Mouse (Mus musculus): Measurements from ENCODE around the gene Lcn11. TPM values are rescaled to one million over a fixed set of nuclear protein-coding genes. Genes with fewer than 3 reads are reported as not detected.

The Lcn11 gene
- not detected for polyA plus RNA-seq (2014; fragmentation: Illumina TruSeq; extraction: RNeasy Lipid Tissue Mini Kit (QIAGEN cat#74804); ENCODE audit: low replicate concordance)

GRCm38 (mm10) chr2:25776717-25777116 is at the start of gene Lcn11:
Gene Lcn11, plus strand, starts transcription at chr2:25777017.

GRCm38 (mm10) chr2:25736709-25737108 is 40.1 kb upstream of the Lcn11 start, which contains the start of gene Obp2b:
Gene Obp2b, plus strand, starts transcription at chr2:25737009.

GRCm38 (mm10) chr2:25765269-25765668 is 11.5 kb upstream of the Lcn11 start, which contains the start of gene Lcn3:
Gene Lcn3, plus strand, starts transcription at chr2:25765569.

GRCm38 (mm10) chr2:25781957-25782356 is 5.1 kb downstream of the Lcn11 start, which contains the start of gene Gm13539:
Gene Gm13539, plus strand, starts transcription at chr2:25782257.

GRCm38 (mm10) chr2:25815748-25816147 is 38.9 kb downstream of the Lcn11 start, which contains the start of gene Glt6d1:
Gene Glt6d1, minus strand, starts transcription at chr2:25815848.

GRCm38 (mm10) chr2:25822806-25823205 is 46.0 kb downstream of the Lcn11 start, which contains the start of gene Lcn9:
Gene Lcn9, plus strand, starts transcription at chr2:25823153.

Other genes starting within 250 kb of the Lcn11 start
- 0.78 TPM for gene Traf2, start 230.1 kb upstream of the Lcn11 start, polyA plus RNA-seq (2014; fragmentation: Illumina TruSeq; extraction: RNeasy Lipid Tissue Mini Kit (QIAGEN cat#74804); ENCODE audit: low replicate concordance)
- gene Edf1, start 219.2 kb upstream of the Lcn11 start, polyA plus RNA-seq (2014; fragmentation: Illumina TruSeq; extraction: RNeasy Lipid Tissue Mini Kit (QIAGEN cat#74804); ENCODE audit: low replicate concordance), result 1.6 TPM
- not detected for gene Mamdc4, start 202.2 kb upstream of the Lcn11 start, polyA plus RNA-seq (2014; fragmentation: Illumina TruSeq; extraction: RNeasy Lipid Tissue Mini Kit (QIAGEN cat#74804); ENCODE audit: low replicate concordance)
- not detected for gene Phpt1, start 201.8 kb upstream of the Lcn11 start, polyA plus RNA-seq (2014; fragmentation: Illumina TruSeq; extraction: RNeasy Lipid Tissue Mini Kit (QIAGEN cat#74804); ENCODE audit: low replicate concordance)
- not detected for gene Ajm1, start 195.3 kb upstream of the Lcn11 start, polyA plus RNA-seq (2014; fragmentation: Illumina TruSeq; extraction: RNeasy Lipid Tissue Mini Kit (QIAGEN cat#74804); ENCODE audit: low replicate concordance)
- gene Rabl6, start 168.5 kb upstream of the Lcn11 start, polyA plus RNA-seq (2014; fragmentation: Illumina TruSeq; extraction: RNeasy Lipid Tissue Mini Kit (QIAGEN cat#74804); ENCODE audit: low replicate concordance), result 29.1 TPM
- gene Ccdc183, start 159.3 kb upstream of the Lcn11 start, polyA plus RNA-seq (2014; fragmentation: Illumina TruSeq; extraction: RNeasy Lipid Tissue Mini Kit (QIAGEN cat#74804); ENCODE audit: low replicate concordance), result not detected
- 0.85 TPM for gene Tmem141, start 155.0 kb upstream of the Lcn11 start, polyA plus RNA-seq (2014; fragmentation: Illumina TruSeq; extraction: RNeasy Lipid Tissue Mini Kit (QIAGEN cat#74804); ENCODE audit: low replicate concordance)
- gene Fcna, start 149.0 kb upstream of the Lcn11 start, polyA plus RNA-seq (2014; fragmentation: Illumina TruSeq; extraction: RNeasy Lipid Tissue Mini Kit (QIAGEN cat#74804); ENCODE audit: low replicate concordance), result not detected
- not detected for gene Lcn8, start 123.9 kb upstream of the Lcn11 start, polyA plus RNA-seq (2014; fragmentation: Illumina TruSeq; extraction: RNeasy Lipid Tissue Mini Kit (QIAGEN cat#74804); ENCODE audit: low replicate concordance)
- not detected for gene Lcn5, start 119.1 kb upstream of the Lcn11 start, polyA plus RNA-seq (2014; fragmentation: Illumina TruSeq; extraction: RNeasy Lipid Tissue Mini Kit (QIAGEN cat#74804); ENCODE audit: low replicate concordance)
- not detected for gene Lcn6, start 100.2 kb upstream of the Lcn11 start, polyA plus RNA-seq (2014; fragmentation: Illumina TruSeq; extraction: RNeasy Lipid Tissue Mini Kit (QIAGEN cat#74804); ENCODE audit: low replicate concordance)
- gene Lcn10, start 94.3 kb upstream of the Lcn11 start, polyA plus RNA-seq (2014; fragmentation: Illumina TruSeq; extraction: RNeasy Lipid Tissue Mini Kit (QIAGEN cat#74804); ENCODE audit: low replicate concordance), result not detected
- not detected for gene Obp2a, start 77.0 kb upstream of the Lcn11 start, polyA plus RNA-seq (2014; fragmentation: Illumina TruSeq; extraction: RNeasy Lipid Tissue Mini Kit (QIAGEN cat#74804); ENCODE audit: low replicate concordance)
- 5.2 TPM for gene Bmyc, start 70.3 kb upstream of the Lcn11 start, polyA plus RNA-seq (2014; fragmentation: Illumina TruSeq; extraction: RNeasy Lipid Tissue Mini Kit (QIAGEN cat#74804); ENCODE audit: low replicate concordance)
- not detected for gene Obp2b, start 40.0 kb upstream of the Lcn11 start, polyA plus RNA-seq (2014; fragmentation: Illumina TruSeq; extraction: RNeasy Lipid Tissue Mini Kit (QIAGEN cat#74804); ENCODE audit: low replicate concordance)
- not detected for gene Lcn3, start 11.4 kb upstream of the Lcn11 start, polyA plus RNA-seq (2014; fragmentation: Illumina TruSeq; extraction: RNeasy Lipid Tissue Mini Kit (QIAGEN cat#74804); ENCODE audit: low replicate concordance)
- not detected for gene Gm13539, start 5.2 kb downstream of the Lcn11 start, polyA plus RNA-seq (2014; fragmentation: Illumina TruSeq; extraction: RNeasy Lipid Tissue Mini Kit (QIAGEN cat#74804); ENCODE audit: low replicate concordance)
- not detected for gene Glt6d1, start 38.8 kb downstream of the Lcn11 start, polyA plus RNA-seq (2014; fragmentation: Illumina TruSeq; extraction: RNeasy Lipid Tissue Mini Kit (QIAGEN cat#74804); ENCODE audit: low replicate concordance)
- not detected for gene Lcn9, start 46.1 kb downstream of the Lcn11 start, polyA plus RNA-seq (2014; fragmentation: Illumina TruSeq; extraction: RNeasy Lipid Tissue Mini Kit (QIAGEN cat#74804); ENCODE audit: low replicate concordance)
- not detected for gene Sohlh1, start 70.2 kb downstream of the Lcn11 start, polyA plus RNA-seq (2014; fragmentation: Illumina TruSeq; extraction: RNeasy Lipid Tissue Mini Kit (QIAGEN cat#74804); ENCODE audit: low replicate concordance)
- gene Kcnt1, start 86.7 kb downstream of the Lcn11 start, polyA plus RNA-seq (2014; fragmentation: Illumina TruSeq; extraction: RNeasy Lipid Tissue Mini Kit (QIAGEN cat#74804); ENCODE audit: low replicate concordance), result 0.07 TPM
- 12.3 TPM for gene Camsap1, start 206.3 kb downstream of the Lcn11 start, polyA plus RNA-seq (2014; fragmentation: Illumina TruSeq; extraction: RNeasy Lipid Tissue Mini Kit (QIAGEN cat#74804); ENCODE audit: low replicate concordance)
- 27.2 TPM for gene Ubac1, start 244.7 kb downstream of the Lcn11 start, polyA plus RNA-seq (2014; fragmentation: Illumina TruSeq; extraction: RNeasy Lipid Tissue Mini Kit (QIAGEN cat#74804); ENCODE audit: low replicate concordance)